Mouse (Mus musculus): ENCODE data around the gene Lpxn.

Gene Lpxn

DNA sequence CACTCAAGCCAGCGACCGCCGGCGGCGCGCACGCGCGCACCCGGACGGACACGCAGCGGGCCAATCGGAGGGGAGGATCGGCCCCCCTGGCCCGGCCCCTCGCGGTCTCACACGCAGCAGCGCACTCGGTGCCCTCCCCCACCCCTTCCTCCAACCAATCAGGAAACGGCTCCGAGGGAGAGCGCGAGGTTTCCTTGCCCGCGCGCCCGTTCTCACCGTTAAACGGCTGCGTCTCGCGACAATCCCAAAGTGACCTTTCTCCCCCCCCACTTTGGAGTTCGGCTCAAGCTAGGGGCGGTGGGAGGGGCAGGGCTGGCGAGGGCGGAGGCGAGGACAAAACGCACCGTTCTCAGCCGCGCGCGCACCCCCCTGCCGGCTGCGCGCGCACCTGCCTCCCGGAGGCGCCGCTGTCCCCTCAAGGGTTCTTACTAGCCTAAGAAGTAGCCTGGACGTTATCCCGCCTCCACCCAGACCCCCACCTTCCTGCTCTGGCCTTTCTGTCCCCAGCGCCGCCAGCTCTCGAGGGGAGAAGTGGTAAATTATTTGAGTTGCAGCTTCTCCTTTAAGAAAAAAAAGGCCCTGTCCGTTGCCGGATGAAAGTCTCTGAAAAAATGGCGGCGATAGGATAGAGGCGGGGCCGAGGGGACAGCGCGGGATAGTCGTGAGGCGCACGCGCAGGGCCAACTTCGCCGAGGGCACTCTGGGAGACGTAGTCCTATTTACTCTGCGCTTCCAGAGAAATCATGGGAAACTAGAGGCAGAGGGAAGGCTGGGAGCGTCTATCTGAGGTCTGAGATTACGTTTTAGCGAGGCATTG is at the start of gene Lpxn, which contains the start of gene Zfp91:
Lpxn (plus strand) TSS at position 683 of the 817 bp plus-strand sequence.
Zfp91 (minus strand) TSS at position 616 of the 817 bp plus-strand sequence.
- in situ Hi-C loops (cut with MboI; ENCODE audit: low sequenced_read_pairs): no loop called here

DNA sequence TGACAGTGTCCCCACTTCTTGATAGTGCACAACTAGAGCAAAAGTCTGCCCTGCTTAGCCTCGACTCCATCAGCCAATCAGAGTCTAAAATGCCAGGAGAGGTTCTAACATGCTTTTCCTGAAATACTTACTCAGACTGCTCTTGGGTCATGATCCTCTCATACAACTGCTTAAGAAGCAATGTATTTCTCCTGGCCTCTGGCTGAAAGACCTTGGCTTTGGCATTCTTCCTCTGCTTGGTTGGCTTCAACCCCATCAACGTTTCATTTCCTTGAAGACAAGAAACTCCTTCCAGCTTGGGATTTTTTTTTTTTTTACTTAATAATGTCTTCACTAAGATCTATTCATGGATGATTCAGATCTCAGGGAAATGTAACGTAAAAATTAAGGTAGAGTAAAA is 39.7 kb upstream of the Lpxn start:
- in situ Hi-C loops (cut with MboI; ENCODE audit: low sequenced_read_pairs): no loop called here

DNA sequence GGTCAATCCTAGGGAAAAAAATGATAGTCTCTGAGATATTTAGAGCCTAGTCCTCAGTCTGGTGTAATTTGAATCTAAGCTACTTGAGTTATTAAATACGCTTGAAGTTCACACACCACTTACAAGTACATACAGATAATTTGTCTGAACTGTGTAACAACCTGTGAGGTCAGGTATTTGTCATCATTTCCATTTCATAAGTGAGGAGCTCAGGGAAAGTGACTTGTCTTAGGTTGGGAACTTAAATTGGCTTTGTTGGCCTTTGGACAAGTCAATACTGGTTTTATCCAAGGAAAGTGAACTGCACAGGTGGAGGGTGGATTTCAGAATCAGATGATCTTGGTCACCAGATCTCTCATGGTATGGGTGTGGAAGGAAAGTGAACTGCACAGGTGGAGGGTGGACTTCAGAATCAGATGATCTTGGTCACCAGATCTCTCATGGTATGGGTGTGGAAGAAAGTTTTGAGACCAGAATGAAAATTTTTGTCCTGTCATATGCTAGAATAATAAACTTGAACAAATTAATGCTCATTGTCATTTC is 37.0 kb upstream of the Lpxn start:
- in situ Hi-C loops (cut with MboI; ENCODE audit: low sequenced_read_pairs): no loop called here

DNA sequence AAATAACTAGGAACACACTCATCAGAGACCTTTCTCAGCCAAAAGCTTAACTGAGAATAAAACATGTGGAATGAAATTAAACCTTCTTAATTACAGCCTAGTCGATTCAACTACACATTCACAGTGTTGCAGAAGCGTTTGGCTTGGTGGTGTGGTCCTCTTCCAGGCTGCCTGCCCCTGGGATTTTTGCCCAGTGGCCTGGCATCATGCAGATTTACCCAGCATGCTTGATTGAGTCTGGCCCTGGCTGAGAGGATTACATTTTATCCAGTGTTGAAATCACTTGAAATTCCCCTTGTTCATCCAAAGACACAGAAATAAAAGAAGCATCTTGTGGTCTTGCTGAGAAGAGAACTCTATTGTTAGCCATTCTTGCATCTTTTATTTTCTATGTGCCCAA is 36.3 kb upstream of the Lpxn start:
- in situ Hi-C loops (cut with MboI; ENCODE audit: low sequenced_read_pairs): loop anchor here (10.0 kb wide), 1 partner anchor 65 kb away; no protein-coding TSS in a partner anchor

DNA sequence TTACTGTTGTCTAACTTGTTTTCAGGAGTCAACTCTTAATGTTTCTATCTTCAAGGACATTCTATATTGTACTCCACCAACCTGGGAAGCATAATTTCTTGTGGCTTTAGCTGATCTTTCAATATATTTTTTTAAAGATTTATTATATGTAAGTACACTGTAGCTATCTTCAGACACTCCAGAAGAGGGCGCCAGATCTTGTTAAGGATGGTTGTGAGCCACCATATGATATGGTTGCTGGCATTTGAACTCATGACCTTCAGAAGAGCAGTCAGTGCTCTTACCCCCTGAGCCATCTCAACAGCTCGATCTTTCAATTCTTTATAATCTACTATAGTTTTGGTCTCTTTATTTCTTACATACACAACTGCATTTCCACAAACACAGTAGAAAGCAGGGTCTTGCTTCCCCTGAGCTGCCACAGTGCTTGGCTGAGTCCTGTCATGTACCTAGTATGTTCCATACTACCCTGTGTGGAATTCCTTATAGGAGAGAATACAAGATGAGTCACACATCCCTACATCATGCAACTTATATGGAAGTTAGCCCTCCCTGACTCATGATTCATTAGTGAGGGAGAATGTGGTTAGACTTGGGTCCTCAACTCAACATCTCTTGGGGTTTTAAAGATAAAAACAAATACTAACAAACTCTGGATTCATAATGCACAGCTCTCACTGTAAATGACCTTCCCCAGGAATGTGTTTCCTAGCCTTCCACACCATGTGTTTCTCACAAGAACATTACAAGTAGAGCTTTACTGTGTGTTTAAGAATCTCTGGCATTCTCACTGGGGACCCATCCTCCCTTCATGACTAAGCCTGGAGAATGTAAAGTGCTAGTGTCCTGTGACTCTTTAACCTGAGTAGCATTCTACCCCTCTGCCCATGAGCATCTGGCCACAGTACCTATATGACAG is 33.5 kb upstream of the Lpxn start:
- in situ Hi-C loops (cut with MboI; ENCODE audit: low sequenced_read_pairs): loop anchor here (10.0 kb wide), 1 partner anchor 62 kb away; no protein-coding TSS in a partner anchor

DNA sequence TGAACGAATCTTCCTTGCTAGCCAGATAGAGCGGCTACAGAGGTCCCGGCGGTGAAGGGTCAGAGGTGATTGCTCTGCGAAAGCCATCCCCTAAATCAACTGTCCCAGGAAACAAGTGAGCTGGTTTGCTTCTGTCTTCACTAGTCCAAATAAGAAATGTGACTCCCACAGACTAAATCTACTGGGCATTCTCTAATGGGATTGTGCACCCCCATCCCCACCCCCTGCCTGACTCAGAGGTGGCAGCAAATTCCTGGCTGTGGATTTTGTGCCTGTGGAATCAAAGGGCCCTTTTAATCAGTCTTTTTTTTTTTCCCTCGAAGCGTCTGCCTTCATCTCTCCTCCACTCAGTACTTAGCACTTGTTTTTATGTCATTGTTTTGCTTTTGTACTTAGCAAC is 30.7 kb upstream of the Lpxn start, which contains the start of gene Cntf:
Cntf (minus strand) TSS at position 325 of the 400 bp plus-strand sequence.
- in situ Hi-C loops (cut with MboI; ENCODE audit: low sequenced_read_pairs): loop anchor here (10.0 kb wide), 1 partner anchor 59 kb away; no protein-coding TSS in a partner anchor

DNA sequence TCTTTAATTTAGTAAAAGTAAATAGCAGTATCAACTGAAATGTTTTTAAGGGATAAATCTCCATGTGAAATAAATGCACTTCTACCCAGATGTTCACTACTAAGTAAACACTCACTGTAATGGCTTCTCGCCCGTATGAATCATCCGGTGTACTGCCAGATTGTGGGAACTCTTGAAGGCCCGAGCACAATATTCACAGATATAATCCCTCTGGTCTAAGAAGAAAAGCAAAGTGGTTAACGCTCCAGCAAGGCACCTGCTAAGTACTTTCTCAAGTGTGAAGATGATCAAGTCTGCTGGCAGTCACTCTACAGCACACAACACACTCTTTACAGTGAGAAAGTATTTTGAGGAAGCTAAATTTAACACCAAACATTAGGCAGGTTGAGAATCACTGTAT is 25.1 kb upstream of the Lpxn start:
- in situ Hi-C loops (cut with MboI; ENCODE audit: low sequenced_read_pairs): no loop called here

DNA sequence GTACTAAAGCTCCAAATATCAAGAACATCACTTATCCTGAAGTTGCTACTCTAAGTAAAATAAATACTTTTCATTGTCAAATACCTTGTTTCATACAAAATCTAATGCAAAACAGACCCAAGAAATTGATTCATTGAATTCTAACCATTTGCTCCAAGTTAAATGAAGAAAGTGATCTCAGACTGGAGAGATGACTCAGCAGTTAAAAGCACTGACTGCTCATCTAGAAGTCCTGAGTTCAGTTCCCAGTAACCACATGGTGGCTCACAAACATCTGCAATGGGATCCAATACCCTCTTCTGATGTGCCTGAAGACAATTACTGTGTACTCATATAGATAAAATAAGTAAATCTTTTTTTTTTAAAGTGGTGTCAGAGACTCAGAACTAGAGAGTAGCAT is 15.6 kb upstream of the Lpxn start:
- in situ Hi-C loops (cut with MboI; ENCODE audit: low sequenced_read_pairs): no loop called here

DNA sequence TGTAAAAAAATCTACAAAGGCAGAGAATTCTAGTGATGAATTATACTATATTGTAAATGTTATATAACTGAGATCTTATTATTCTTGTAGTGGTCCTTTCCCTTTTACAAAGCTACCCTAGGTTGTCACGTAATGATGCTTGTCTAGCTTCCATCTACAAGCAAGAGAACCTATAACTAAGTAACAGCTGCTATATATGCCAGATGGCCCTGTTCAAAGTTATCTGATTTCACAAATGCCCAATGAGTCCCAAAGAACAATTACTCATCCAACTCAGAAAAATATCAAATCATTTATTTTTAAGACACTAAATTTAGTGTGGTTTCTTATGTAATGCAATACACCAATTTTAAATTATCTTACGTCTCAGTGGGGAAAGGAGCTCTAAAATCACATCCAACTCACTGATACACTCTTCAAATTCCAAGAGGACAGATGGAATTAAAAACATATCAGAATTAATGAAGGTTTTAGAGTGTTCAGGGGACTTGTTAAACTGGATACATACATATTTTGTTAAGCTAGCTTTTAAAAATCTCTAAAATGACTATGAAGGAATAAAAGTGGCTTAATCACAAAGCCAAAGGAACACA is 9.1 kb upstream of the Lpxn start:
- in situ Hi-C loops (cut with MboI; ENCODE audit: low sequenced_read_pairs): no loop called here

DNA sequence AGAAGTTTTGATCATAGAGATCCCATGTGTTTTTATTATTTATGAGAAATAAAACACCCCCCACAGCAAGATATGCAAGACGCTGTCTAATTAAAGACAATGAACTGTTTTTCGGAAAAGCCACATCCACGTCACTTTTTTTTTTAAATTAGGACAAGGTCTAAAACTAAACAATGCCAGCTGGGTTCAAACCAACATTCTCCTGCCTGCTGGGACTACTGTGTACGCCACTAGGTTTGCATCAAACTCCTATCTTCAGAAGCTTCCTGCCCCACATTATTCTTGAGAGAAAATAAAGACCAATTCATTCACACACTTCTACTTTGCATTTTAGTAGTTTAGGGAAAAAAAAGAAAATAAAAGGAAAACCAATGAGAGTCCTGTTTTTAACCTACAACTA is 8.3 kb upstream of the Lpxn start:
- in situ Hi-C loops (cut with MboI; ENCODE audit: low sequenced_read_pairs): no loop called here

DNA sequence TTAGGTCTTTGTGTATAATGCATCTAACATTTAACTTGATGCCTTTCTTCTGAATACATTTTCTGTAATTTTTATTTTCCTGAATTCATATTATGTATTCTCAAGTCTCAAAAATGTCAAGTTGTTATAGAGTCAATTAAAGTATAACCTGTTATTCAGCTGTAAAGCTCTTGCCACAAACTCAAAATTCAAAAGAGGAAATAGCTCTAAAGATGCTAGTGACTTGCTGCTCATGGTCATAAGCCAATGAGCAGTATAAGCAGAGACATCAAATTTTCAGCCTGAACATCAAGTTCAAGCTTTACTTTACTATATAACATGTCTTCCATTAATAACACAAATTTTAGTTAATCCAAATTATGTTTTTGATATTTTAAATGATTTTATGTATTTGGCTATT is 3.6 kb upstream of the Lpxn start:
- in situ Hi-C loops (cut with MboI; ENCODE audit: low sequenced_read_pairs): no loop called here

DNA sequence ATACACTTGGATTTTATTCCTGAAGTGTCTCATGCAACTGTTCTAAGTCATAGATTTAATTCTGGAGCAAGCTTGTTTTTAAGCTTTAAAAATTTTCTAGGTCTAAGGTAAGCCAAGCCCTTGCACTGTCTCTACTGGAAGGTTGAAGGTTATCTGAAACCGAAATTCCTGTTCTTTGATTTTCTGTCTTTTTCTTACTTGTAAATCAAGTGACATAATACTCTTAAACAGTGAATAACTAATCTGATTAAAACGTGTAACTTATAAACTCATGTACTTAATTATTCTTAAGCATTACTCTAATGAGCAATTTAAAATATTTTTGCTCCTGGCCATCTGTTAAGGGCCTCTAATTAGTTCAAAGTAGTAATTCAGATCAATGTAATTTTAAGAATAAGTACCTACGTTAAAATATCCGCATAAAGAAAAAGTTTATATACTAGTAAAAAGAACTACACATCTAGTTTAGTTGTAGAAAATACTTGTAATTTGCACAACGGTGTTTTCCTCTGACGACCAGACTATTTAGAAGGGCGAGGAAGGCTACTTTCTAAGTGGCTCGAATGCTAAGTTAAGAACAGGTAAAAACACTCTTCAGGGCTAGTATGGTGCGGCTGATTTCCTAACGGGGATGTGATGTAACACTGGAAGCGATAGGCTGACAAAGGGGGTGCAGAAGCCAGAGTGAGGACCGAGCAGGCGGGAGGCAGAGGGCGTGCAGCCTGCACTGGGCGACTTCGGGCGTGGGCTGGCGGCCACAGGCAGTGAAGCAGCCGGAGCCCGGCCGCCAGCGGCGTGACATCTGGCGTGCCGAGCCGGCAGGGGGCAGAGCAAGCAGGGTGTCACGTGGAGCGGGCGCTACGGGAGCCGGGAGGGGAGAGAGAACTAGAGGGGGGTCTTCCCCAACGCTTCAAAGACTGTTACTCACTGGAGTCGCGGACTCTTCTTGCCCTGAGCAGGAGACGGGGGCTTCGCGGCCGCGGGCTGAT is 1.6 kb upstream of the Lpxn start:
- in situ Hi-C loops (cut with MboI; ENCODE audit: low sequenced_read_pairs): no loop called here

DNA sequence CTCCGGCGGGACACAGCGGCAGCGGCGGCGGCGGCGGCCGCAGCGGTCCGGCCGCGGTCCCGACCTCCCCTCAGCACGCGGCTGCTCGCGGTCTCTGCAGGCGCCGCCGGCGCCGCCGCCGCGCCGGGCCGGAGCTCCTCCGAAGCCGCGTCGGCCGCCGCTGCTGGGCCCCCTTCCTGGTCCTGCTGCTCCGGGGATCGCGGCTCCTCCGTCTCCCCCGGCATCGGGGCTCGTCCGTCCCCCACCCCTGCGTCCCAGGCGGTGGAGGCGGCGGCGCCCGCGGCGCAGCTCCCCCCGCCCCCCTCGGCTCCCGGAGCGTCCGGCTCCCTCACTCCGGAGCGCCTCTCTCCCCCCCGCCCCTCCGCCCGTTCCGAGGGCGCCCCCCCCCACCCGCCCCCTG is 883 bp upstream of the Lpxn start:
- in situ Hi-C loops (cut with MboI; ENCODE audit: low sequenced_read_pairs): no loop called here

DNA sequence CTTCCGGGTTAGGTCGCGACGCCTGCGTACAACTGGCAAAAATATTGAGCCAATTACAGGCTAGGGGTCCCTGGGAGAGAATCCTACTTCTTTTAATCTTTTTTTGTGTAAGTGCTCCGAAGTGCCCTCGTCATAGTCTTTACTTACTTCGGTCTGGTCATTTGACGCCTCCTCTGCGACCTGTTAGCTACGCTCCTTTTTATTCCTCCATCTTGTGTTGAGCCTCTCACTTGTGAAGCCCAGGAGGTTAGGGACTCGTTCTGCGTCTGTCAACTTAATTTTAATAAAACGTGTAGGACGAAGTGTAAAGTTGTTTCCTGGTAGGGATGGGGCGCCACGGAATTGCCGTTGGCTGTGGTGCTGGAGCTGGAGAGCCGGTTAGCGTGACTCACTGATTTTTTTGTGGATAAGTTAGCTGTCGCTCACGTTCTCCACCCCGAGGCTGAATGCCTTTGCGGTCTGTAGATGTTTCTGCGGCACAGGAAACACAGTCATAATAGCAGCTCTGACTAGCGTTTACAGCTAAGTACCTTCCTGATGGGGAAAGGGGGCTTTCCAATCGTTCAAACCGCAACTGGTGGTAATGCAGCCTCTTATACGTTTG is 437 bp downstream of the Lpxn start:
- in situ Hi-C loops (cut with MboI; ENCODE audit: low sequenced_read_pairs): no loop called here

DNA sequence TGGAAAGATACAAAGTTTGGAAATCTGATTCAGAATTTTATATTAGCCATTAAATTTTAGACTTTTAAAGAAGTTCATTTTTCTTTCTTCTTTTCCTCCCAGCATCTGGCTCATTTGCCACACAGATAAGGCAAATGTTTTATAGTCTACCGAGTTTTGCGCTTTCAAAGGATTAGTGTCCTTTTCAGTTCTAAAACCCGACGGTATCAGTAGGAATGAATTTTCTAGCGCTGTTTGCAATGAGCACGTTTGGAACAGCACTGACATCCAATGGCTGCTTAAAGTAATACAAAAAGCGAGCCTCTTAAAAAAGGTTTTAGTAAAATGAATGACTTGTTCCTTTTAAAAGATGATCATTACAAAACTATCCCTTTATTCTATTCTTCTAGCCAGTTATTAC is 1.1 kb downstream of the Lpxn start:
- in situ Hi-C loops (cut with MboI; ENCODE audit: low sequenced_read_pairs): no loop called here

DNA sequence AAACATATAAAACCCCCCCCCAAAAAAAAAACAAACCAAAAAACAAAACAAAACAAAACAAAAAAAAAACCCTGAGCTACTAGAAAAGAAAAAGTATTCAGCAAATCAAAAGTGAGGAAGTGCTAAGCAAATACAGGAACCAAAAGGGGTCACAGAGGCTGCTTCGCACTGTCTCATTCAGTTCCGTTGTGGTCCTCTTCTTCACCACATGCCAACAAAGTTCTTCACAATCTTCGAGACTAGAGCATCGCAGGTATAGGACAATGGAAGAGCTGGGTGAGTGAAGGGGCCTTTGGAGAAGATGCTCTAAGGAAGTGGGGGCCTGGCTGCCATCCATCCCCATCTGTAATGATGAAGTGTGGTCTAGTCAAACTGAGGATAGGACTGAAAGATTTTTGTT is 2.4 kb downstream of the Lpxn start:
- in situ Hi-C loops (cut with MboI; ENCODE audit: low sequenced_read_pairs): no loop called here

DNA sequence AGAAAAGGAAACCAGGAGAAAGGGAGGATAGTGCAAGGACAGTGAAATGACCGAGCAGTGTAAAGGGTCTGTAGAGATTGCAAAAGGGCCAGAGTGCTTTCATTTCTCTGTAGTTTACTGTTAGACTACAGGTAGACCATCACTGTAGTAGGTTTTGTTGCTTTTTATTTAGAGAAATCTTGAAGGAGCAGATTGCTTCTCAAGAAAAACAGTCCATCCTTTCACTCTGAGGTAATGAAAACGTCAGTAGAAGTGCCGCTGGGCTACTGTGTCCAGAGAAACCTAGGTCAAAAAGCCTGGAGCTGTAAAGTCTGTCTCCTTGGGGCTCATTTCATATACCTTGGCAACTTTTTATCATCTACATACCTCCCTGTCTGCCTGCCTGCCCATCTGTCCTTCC is 3.1 kb downstream of the Lpxn start:
- in situ Hi-C loops (cut with MboI; ENCODE audit: low sequenced_read_pairs): no loop called here

DNA sequence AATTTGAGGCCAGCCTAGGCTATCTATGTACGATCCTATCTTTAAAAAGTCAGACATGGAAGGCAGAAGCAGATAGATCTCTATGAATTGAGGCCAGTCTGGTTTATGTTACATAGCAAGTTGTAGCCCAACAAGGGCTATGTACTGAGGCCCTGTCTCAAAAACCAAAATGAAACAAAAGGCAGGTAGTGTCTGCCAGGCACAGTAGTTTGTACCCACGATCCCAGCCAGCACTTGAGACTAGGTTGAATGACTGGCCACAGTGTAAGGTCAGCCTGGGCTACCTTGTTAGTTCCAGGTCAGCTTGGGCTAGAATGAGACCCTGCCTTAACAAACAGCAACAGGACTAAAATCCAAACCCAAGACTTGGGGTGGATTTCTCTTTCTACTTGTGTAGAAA is 4.6 kb downstream of the Lpxn start:
- in situ Hi-C loops (cut with MboI; ENCODE audit: low sequenced_read_pairs): loop anchor here (10.0 kb wide), 1 partner anchor 206 kb away; the partner anchor contains the start of gene Gm4952

DNA sequence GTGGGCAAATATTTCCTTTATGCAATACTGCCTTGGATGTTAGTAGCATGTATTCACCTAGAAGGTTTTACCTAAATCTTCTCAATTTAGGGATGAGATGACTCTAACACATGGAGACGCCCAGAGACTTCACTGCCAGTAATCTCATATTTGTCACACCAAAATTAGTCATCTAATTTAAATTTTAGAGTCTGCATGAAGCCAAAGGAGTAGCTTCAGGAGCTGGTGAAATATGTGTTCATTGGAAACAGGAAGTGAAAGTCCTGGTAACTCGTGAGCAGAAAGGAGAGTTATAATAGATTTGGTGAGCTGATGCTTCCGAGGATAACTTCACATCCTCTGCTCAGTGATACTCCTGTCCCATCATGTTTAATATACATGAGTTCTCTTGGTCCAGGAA is 5.1 kb downstream of the Lpxn start:
- in situ Hi-C loops (cut with MboI; ENCODE audit: low sequenced_read_pairs): loop anchor here (10.0 kb wide), 1 partner anchor 206 kb away; the partner anchor contains the start of gene Gm4952

Data from CH12F3 (cell line).